Mouse (Mus musculus) mammary gland, adult 2 months (tissue): ENCODE data around the gene Rilp. TPM values are rescaled to one million over a fixed set of nuclear protein-coding genes. Genes with fewer than 3 reads are reported as not detected.

ENCODE experiments used
- polyA plus RNA-seq: library from polyadenylated mRNA; depleted of rRNA; stranded (reverse); fragments of >200 nt; gene quantifications from 2 replicates; pipeline ENCODE4 v1.2.3, GENCODE M21; 2012; ENCODE audit warnings: low replicate concordance; rRNA removed

Rilp gene
- 11.6 and 19.6 TPM in 2 replicates for polyA plus RNA-seq

GRCm38 (mm10) chr11:75509741-75510626, at the start of gene Rilp:
Gene Rilp (plus strand): TSS chr11:75510094.

GRCm38 (mm10) chr11:75460844-75461742, 48.8 kb upstream of the Rilp start, which contains the start of gene Tlcd2:
Gene Tlcd2 (plus strand): TSS chr11:75461715.

GRCm38 (mm10) chr11:75486601-75487285, 23.2 kb upstream of the Rilp start, which contains the start of gene Prpf8:
Gene Prpf8 (plus strand): TSS chr11:75486816.

GRCm38 (mm10) chr11:75513336-75513735, 3.4 kb downstream of the Rilp start, which contains the start of gene Scarf1:
Gene Scarf1 (plus strand): TSS chr11:75513540.

GRCm38 (mm10) chr11:75531469-75532242, 21.8 kb downstream of the Rilp start, which contains the start of gene Slc43a2:
Gene Slc43a2 (plus strand): TSS chr11:75531694.

Other genes starting within 250 kb of the Rilp start
- gene Rpa1, start 161.8 kb upstream of the Rilp start, polyA plus RNA-seq = 15.8 and 22.2 TPM in 2 replicates
- gene Smyd4, start 161.7 kb upstream of the Rilp start, polyA plus RNA-seq = 5.0 and 5.2 TPM in 2 replicates
- 737 and 913 TPM in 2 replicates for gene Serpinf1, start 87.4 kb upstream of the Rilp start, polyA plus RNA-seq
- 0.50 and 4.5 TPM in 2 replicates for gene Serpinf2, start 70.5 kb upstream of the Rilp start, polyA plus RNA-seq
- gene Wdr81, start 55.4 kb upstream of the Rilp start, polyA plus RNA-seq = 18.9 and 37.8 TPM in 2 replicates
- gene Tlcd2, start 48.4 kb upstream of the Rilp start, polyA plus RNA-seq = 53.5 and 54.9 TPM in 2 replicates
- 68.6 and 111 TPM in 2 replicates for gene Prpf8, start 23.3 kb upstream of the Rilp start, polyA plus RNA-seq
- gene Scarf1, start 3.4 kb downstream of the Rilp start, polyA plus RNA-seq = 23.6 and 35.5 TPM in 2 replicates
- 47.2 and 65.6 TPM in 2 replicates for gene Slc43a2, start 21.6 kb downstream of the Rilp start, polyA plus RNA-seq
- 52.6 and 82.6 TPM in 2 replicates for gene Pitpna, start 78.0 kb downstream of the Rilp start, polyA plus RNA-seq
- 53.0 and 107 TPM in 2 replicates for gene Inpp5k, start 120.9 kb downstream of the Rilp start, polyA plus RNA-seq
- 134 and 141 TPM in 2 replicates for gene Myo1c, start 140.4 kb downstream of the Rilp start, polyA plus RNA-seq
- gene Crk, start 169.2 kb downstream of the Rilp start, polyA plus RNA-seq = 37.2 and 132 TPM in 2 replicates
- 83.1 and 178 TPM in 2 replicates for gene Ywhae, start 222.8 kb downstream of the Rilp start, polyA plus RNA-seq